Mouse (Mus musculus): Measurements from ENCODE around the gene Clrn2. TPM values are rescaled to one million over a fixed set of nuclear protein-coding genes. Genes with fewer than 3 reads are reported as not detected.

The Clrn2 gene
- polyA plus RNA-seq, 1 experiment from 2014 or later = not detected

DNA sequence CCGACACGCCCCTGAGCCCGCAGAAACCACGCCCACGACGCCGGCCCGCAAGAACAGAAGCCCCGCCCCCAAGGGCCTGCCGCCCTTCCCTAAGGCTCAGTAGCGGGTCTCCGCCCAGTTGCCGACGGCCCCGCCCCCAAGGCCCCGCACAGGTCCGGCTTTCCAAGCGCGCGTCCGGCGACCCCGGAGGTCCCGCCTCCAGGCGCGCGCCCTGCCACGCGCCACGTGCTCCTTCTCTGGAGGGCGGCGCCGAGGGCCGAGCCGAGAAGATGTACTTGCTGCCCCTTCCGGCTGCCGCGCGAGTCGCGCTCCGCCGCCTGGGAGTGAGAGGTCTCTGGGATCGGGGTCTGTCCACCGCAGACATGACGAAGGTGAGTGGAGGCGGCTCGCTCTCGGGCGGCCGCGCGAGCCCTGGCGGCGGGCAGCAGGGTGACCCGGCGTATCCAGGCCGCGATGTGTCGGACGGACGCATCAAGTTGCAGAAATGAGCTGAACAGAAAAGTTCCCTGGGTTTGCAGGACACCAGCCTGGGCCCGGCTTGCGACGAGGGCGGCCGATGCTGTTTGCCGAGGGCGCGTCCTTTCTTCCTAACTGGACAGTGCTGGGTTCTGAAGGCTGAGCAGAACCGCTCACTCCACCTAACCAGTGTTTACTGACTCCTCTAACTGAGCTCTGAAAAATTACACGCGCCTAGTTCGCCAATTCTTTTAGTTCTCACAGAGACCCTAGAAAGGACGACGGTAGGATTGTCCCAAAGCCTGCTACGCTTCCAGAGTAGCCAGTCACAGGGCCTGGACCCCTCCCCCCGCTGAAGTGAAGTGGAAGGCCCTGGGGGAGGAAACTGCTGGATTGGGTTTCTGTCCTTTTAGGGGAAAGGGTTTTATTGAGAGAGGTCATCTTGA, 39.9 kb downstream of the Clrn2 start, which contains the start of gene Lap3:
Gene Lap3, plus strand, starts transcription at position 184 of the 902 bp plus-strand sequence.
- peak within 1 kb of the TSS; percentile 72 for H3K4me3 ChIP-seq (replicated peaks)
- no peaks in the 10 kb centered on the region for H3K9me3 ChIP-seq (replicated peaks)
- H3K9ac ChIP-seq = peak within 1 kb of the TSS; percentile 66
- 0 out of 2 replicates have a peak, but pooled peaks cover 9% of the 10 kb centered on the region for H3K27me3 ChIP-seq
- peaks cover 28% of the 10 kb centered on the region for H3K4me1 ChIP-seq (replicated peaks)
- under 1% methylated on average over 78 of the region's 78 CpGs for WGBS (ENCODE audit: insufficient replicate concordance)
- H3K4me2 ChIP-seq = peak within 1 kb of the TSS; percentile 98
- peak; percentile 95 for ATAC-seq (ENCODE audit: insufficient read depth)
- peak within 1 kb of the TSS; percentile 41; the same call in 1 of the 2 replicates for H3K27ac ChIP-seq (replicated peaks)
- H3K36me3 ChIP-seq (replicated peaks) = peaks cover 17% of the 10 kb centered on the region

DNA sequence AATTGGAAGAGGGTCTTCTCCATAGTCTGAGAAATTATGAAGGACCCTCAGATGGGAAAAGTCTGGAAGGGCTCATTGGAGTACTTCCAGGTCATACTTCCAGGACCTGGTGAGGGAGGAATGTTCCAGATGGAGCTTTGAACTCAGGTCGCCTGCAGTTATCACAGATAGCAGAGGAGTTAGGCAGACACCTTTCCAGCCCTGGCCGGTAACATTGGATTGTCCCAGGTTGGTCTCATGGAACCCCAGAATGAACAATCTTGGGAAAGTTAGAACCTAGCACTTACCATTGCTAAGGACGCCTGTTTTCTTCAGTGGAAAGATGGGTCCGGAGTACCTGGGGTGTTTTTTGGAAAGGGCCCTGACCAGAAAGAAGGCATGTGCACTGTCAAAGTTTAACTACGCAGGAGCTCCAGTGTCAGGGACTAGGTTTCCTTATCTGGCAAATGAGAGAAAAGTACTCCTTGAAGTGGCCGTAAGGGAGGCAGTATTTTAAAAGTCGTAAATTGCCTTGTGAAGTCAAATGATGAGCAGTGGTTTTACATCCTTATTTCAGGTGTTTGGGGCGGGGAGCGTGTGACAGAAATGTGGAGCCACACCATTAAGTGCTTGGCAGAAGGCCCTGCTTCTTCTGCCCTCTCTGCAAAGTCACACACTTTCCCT, 40.7 kb downstream of the Clrn2 start:
- Histone ChIP-seq H3K9me3 (replicated peaks) (no peaks in the 10 kb centered on the region), H3K36me3 (replicated peaks) (peaks cover 23% of the 10 kb centered on the region), H3K4me2 (peak overlapping the region; percentile 98), H3K4me3 (replicated peaks) (peak overlapping the region; percentile 72), H3K4me1 (replicated peaks) (peaks cover 28% of the 10 kb centered on the region), H3K9ac (peak overlapping the region; percentile 66), H3K27ac (replicated peaks) (no peak overlapping the region), H3K27me3 (0 out of 2 replicates have a peak, but pooled peaks cover 9% of the 10 kb centered on the region)
- 41% methylated on average over 9 of the region's 9 CpGs for WGBS (ENCODE audit: insufficient replicate concordance)
- ATAC-seq (ENCODE audit: insufficient read depth) = no peak

DNA sequence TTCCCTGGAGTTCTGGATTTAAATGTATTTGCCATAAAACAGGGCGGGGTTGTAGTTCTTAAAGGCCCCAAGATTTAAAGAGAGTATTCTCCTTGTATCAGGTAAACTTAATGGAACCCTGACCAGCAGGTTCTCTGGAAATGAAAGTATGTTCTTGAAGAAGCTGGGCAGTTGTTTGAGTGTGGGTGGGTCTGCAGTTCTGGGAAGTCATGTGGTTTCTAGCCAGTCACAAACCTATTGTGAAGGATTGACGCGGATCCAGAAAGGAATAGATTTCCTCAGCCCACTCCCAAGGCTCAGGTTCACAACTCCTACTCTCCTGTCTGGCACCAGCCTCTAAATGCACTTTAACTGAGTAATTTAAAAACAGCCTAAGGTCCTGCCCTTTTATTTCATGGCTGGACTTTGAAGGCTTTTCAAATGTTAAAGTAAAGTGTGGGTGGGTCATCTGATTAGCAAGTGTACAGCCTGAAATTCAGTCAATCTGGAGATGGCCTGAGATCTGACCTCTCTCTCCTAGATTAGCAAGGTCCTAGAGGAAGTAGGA, 42.0 kb downstream of the Clrn2 start:
- ATAC-seq (ENCODE audit: insufficient read depth) = no peak
- Histone ChIP-seq H3K4me2 (no peak overlapping the region), H3K36me3 (replicated peaks) (peaks cover 30% of the 10 kb centered on the region), H3K27ac (replicated peaks) (no peak overlapping the region), H3K4me3 (replicated peaks) (no peak overlapping the region), H3K27me3 (0 out of 2 replicates have a peak, but pooled peaks cover 9% of the 10 kb centered on the region), H3K4me1 (replicated peaks) (peaks cover 28% of the 10 kb centered on the region), H3K9me3 (replicated peaks) (no peaks in the 10 kb centered on the region), H3K9ac (no peak overlapping the region)
- WGBS (ENCODE audit: insufficient replicate concordance) = 78% methylated on average over 3 of the region's 3 CpGs

DNA sequence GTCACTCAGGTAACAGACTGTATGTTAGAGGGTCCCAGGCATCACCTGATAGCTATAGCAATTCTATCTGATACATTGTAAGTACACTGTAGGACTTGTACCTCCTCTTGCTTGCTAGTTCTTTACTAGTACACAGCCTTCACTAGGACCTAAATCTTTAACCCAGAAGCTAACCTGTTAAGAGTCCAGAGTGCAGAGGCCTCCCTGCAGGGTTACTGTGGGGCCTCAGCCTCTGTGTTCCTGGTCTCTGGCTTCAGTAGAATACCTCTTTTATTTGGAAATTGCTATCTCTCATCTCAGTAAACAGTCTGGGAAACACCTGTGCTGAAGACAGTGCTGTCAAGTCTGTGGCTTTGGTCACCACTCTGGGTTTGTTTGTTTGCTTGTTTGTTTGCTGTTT, 42.5 kb downstream of the Clrn2 start:
- Histone ChIP-seq H3K9me3 (replicated peaks) (no peaks in the 10 kb centered on the region), H3K4me2 (no peak overlapping the region), H3K4me1 (replicated peaks) (peaks cover 28% of the 10 kb centered on the region), H3K4me3 (replicated peaks) (no peak overlapping the region), H3K36me3 (replicated peaks) (peaks cover 34% of the 10 kb centered on the region), H3K27me3 (0 out of 2 replicates have a peak, but pooled peaks cover 9% of the 10 kb centered on the region), H3K27ac (replicated peaks) (no peak overlapping the region), H3K9ac (no peak overlapping the region)
- no peak for ATAC-seq (ENCODE audit: insufficient read depth)

DNA sequence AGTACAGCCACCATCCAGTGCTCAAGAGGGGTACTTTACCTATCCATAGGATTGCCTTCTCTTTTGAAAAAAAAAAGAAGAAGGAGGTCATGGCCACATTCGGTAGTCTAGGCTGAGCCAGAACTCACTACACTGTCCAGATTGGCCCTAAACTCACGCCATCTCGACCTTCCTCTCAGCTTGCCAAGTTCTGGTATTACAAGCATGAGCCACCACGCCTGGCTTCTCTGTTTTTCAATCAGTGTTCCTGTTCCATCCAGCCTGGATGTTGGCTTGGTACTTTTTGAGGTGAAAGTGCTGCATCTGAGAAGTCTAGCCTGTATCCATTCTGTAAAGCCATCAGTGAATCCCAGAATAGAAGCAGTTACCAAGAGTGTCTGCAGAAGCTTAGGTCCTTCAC, 42.9 kb downstream of the Clrn2 start:
- Histone ChIP-seq H3K4me1 (replicated peaks) (peaks cover 28% of the 10 kb centered on the region), H3K27me3 (0 out of 2 replicates have a peak, but pooled peaks cover 5% of the 10 kb centered on the region), H3K9ac (no peak overlapping the region), H3K4me2 (no peak overlapping the region), H3K27ac (replicated peaks) (no peak overlapping the region), H3K4me3 (replicated peaks) (no peak overlapping the region), H3K9me3 (replicated peaks) (no peaks in the 10 kb centered on the region), H3K36me3 (replicated peaks) (peaks cover 37% of the 10 kb centered on the region)
- no peak for ATAC-seq (ENCODE audit: insufficient read depth)
- WGBS (ENCODE audit: insufficient replicate concordance) = 64% methylated on average over 4 of the region's 4 CpGs

DNA sequence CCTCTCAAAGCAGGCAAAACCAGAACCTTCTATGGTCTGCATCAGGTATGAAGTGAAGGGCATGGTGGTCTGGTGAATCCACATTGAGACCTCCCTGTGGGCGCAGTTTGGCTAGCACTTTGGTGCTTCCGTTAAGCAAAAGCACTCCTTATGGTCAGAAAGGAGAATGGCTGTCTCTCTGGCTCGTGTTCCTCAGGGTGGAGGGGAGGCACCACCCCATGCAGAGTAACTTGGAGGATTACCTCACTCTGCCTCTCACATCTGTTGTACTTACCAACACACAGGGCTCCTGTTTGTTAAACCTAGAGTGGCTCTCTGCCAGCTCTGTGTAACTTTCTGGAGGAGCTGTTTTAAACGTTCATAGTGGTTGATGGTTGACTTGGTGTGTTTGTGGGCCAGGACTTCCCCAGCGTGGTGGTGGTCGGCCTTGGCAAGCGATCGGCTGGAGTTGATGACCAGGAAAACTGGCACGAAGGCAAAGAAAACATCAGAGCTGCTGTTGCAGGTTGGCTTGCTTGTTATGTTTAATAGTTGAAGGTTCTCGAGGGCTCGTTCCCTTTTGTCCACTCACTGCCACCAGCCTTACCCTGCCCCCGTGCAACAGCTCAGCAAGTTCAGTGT, 43.5 kb downstream of the Clrn2 start:
- H3K4me2 ChIP-seq = no peak overlapping the region
- peaks cover 43% of the 10 kb centered on the region for H3K36me3 ChIP-seq (replicated peaks)
- no peaks in the 10 kb centered on the region for H3K27me3 ChIP-seq
- H3K9me3 ChIP-seq (replicated peaks) = no peaks in the 10 kb centered on the region
- 76% methylated on average over 12 of the region's 12 CpGs for WGBS (ENCODE audit: insufficient replicate concordance)
- no peak overlapping the region for H3K4me3 ChIP-seq (replicated peaks)
- H3K9ac ChIP-seq = no peak overlapping the region
- H3K27ac ChIP-seq (replicated peaks) = no peak overlapping the region
- no peak for ATAC-seq (ENCODE audit: insufficient read depth)
- peaks cover 28% of the 10 kb centered on the region for H3K4me1 ChIP-seq (replicated peaks)

DNA sequence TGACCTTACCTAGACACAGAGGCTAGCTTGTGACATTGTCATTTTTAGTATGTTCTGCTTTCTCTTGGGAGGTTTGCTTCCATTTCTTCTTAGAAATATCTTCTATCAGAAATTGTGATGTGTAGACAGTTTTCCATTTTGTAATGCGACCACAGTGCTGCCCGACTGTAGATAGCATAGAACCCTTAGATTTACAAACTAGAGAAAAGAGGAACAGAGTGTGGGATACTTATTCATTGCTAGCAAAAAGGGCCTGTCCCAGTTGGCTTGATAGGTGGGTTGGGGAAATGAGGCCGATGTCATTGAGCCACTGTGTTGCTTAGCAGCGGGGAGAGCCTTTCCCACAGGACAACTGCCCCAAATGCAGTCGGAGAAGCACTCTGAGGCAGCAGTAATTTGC, 44.0 kb downstream of the Clrn2 start:
- Histone ChIP-seq H3K9ac (no peak overlapping the region), H3K9me3 (replicated peaks) (no peaks in the 10 kb centered on the region), H3K4me3 (replicated peaks) (no peak overlapping the region), H3K4me2 (no peak overlapping the region), H3K27ac (replicated peaks) (no peak overlapping the region), H3K36me3 (replicated peaks) (peaks cover 47% of the 10 kb centered on the region), H3K27me3 (no peaks in the 10 kb centered on the region), H3K4me1 (replicated peaks) (peaks cover 28% of the 10 kb centered on the region)
- no peak for ATAC-seq (ENCODE audit: insufficient read depth)
- WGBS (ENCODE audit: insufficient replicate concordance) = 78% methylated on average over 5 of the region's 5 CpGs

DNA sequence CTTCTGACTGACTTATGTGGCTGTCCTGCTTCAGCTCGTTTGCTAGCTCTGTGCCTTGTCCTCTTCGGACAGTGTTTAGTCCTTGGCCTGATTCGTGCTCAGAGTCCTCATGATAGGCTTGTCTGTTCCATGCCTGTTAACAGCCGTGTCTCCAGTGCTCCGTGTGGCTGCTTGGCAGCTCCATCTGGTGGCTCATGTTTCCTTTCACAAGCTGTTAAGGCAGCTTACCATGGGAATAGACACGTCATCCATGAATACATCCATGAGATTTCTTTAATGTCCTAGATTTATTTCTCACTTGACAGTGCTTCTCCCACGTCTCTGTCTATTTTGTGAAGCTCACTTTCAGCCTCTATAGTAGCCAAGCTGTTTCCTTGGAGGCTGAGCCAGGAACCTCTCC, 56.5 kb downstream of the Clrn2 start:
- Histone ChIP-seq H3K36me3 (replicated peaks) (peaks cover 43% of the 10 kb centered on the region), H3K4me3 (replicated peaks) (no peak overlapping the region), H3K9me3 (replicated peaks) (no peaks in the 10 kb centered on the region), H3K9ac (no peak overlapping the region), H3K4me2 (no peak overlapping the region), H3K27ac (replicated peaks) (no peak overlapping the region), H3K27me3 (no peaks in the 10 kb centered on the region), H3K4me1 (replicated peaks) (no peaks in the 10 kb centered on the region)
- 74% methylated on average over 7 of the region's 7 CpGs for WGBS (ENCODE audit: insufficient replicate concordance)
- ATAC-seq (ENCODE audit: insufficient read depth) = no peak

DNA sequence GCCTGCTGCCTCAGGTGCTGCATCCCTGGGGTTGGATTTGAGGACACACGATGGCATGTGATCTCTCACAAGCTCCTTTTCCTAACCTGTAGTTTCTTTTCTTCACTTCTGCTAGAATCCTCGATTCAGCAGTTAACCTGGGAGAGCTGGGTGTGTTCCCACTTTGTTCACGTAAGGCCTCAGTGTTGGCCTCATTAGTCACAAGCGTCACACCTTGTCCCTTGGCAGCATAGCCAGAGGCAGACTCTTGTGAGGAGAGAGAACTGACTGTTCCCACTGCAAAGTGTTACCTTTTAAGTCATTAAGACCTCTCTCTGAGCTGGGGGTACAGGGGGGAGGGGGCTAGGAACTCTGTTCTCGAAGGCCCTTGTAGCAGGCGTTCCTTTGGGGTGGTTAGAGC, 59.4 kb downstream of the Clrn2 start:
- Histone ChIP-seq H3K36me3 (replicated peaks) (peaks cover 21% of the 10 kb centered on the region), H3K9ac (no peak overlapping the region), H3K4me2 (no peak overlapping the region), H3K27me3 (no peaks in the 10 kb centered on the region), H3K27ac (replicated peaks) (no peak overlapping the region), H3K4me1 (replicated peaks) (no peaks in the 10 kb centered on the region), H3K9me3 (replicated peaks) (no peaks in the 10 kb centered on the region), H3K4me3 (replicated peaks) (no peak overlapping the region)
- ATAC-seq (ENCODE audit: insufficient read depth) = no peak
- 76% methylated on average over 6 of the region's 6 CpGs for WGBS (ENCODE audit: insufficient replicate concordance)

DNA sequence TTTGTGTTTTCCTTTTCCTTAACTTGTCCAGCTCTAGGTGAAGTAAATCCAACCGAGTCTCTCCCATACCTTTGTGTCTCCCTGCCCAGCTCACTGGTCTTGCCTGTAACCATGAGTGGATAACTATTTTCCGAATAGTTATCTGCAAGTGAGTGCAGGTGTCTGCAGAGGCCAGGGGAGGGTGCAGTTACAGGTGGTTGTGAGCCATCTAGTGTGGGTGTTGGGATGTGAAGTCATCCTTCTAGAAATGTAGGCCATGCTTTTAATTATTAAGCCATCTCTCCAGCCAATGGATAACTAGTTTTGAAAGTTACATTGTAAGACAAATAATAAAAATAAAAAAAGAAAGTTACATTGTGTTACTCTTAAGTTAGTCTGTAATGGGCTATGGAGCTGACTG, 60.0 kb downstream of the Clrn2 start:
- no peak for ATAC-seq (ENCODE audit: insufficient read depth)
- Histone ChIP-seq H3K4me2 (no peak overlapping the region), H3K4me1 (replicated peaks) (no peaks in the 10 kb centered on the region), H3K4me3 (replicated peaks) (no peak overlapping the region), H3K36me3 (replicated peaks) (peaks cover 19% of the 10 kb centered on the region; the same call in 1 of the 2 replicates), H3K27ac (replicated peaks) (no peak overlapping the region), H3K27me3 (no peaks in the 10 kb centered on the region), H3K9ac (no peak overlapping the region), H3K9me3 (replicated peaks) (no peaks in the 10 kb centered on the region)
- WGBS (ENCODE audit: insufficient replicate concordance) = 70% methylated on average over 2 of the region's 2 CpGs

Measured in liver, embryonic 15.5 days (tissue).